Mouse (Mus musculus): ENCODE data around the gene Med16. TPM values are rescaled to one million over a fixed set of nuclear protein-coding genes. Genes with fewer than 3 reads are reported as not detected.
"Not testable (repeated sequence)": the region's sequence is repeated elsewhere in the genome, so short reads cannot be mapped to it uniquely, and the experiment has no call there.

Med16 gene
- polyA plus RNA-seq, 1 experiment from 2014 or later, result 70.0 TPM

DNA sequence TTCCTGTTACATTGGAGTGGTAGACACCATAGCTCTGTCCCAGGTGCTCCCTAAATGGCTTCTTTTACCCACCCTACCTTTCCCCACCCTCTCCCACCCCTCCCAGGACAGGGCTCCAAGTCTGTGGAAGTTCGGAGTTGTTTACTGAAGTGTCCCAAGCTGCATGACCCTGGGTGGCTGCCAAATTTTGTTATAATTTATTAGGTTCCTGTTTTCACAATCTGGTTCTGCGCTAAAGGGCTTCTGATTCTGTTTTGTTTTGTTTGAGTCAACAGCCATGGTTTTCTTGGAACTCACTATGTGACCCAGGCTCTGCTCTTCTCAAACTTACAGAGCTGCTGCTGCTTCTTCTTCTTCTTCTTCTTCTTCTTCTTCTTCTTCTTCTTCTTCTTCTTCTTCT, 19.3 kb downstream of the Med16 start:
- WGBS, result 89% methylated on average over 2 of the region's 2 CpGs
- Histone ChIP-seq H3K9ac (no peak overlapping the region), H3K27ac (no peak overlapping the region), H3K36me3 (peaks cover 7% of the 10 kb centered on the region; the same call in 1 of the 2 replicates), H3K27me3 (0 out of 2 replicates have a peak, but pooled peaks cover 4% of the 10 kb centered on the region), H3K4me1 (no peaks in the 10 kb centered on the region), H3K9me3 (replicated peaks) (no peaks in the 10 kb centered on the region), H3K4me2 (replicated peaks) (no peak overlapping the region), H3K4me3 (no peak overlapping the region)
- ATAC-seq (ENCODE audit: low FRiP score), result no peak

GRCm38 (mm10) chr10:79886611-79887010, 22.1 kb downstream of the Med16 start:
- Histone ChIP-seq H3K9ac (no peak overlapping the region), H3K9me3 (replicated peaks) (no peaks in the 10 kb centered on the region), H3K4me2 (replicated peaks) (no peak overlapping the region), H3K27me3 (peaks cover 30% of the 10 kb centered on the region), H3K36me3 (no peaks in the 10 kb centered on the region), H3K27ac (no peak overlapping the region), H3K4me3 (no peak overlapping the region), H3K4me1 (peaks cover 14% of the 10 kb centered on the region)
- no peak for ATAC-seq (ENCODE audit: low FRiP score)
- WGBS, result 82% methylated on average over 8 of the region's 8 CpGs

DNA sequence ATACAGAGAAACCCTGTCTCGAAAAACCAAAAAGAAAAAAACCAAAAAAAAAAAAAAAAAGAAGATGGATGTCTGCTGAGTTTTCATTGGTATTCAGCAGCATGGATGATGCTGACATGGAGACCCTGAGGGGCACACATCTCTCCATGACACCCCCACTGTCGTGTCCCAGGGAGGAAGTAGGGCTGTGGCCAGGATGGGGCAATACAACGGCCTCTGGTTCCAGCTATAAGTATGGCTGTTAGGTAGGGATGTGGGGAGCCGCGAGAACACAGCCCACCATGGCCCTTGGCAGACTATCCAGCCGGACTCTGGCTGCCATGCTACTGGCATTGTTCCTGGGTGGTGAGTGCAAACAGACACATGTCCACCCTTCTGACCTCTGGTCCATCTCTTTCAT, 22.7 kb downstream of the Med16 start, which contains the start of gene Elane:
Gene Elane (plus strand): TSS at position 194 of the 400 bp plus-strand sequence.
- WGBS, result 79% methylated on average over 6 of the region's 6 CpGs
- ATAC-seq (ENCODE audit: low FRiP score), result no peak
- peaks cover 15% of the 10 kb centered on the region for H3K4me1 ChIP-seq

GRCm38 (mm10) chr10:79884938-79885337, 23.8 kb downstream of the Med16 start:
- Histone ChIP-seq H3K27me3 (peaks cover 46% of the 10 kb centered on the region), H3K4me1 (peaks cover 15% of the 10 kb centered on the region)
- H3K9ac ChIP-seq; ATAC-seq (ENCODE audit: low FRiP score); H3K9me3 ChIP-seq (replicated peaks); H3K36me3 ChIP-seq; H3K4me3 ChIP-seq; H3K4me2 ChIP-seq (replicated peaks); H3K27ac ChIP-seq: not testable (repeated sequence)
- 77% methylated on average over 3 of the region's 3 CpGs for WGBS

More for the DNA sequence above, 22.7 kb downstream of the Med16 start, which contains the start of gene Elane:
- H3K4me2 ChIP-seq (replicated peaks), result no peak within 1 kb of the TSS
- H3K27me3 ChIP-seq, result peaks cover 36% of the 10 kb centered on the region
- H3K9me3 ChIP-seq (replicated peaks), result no peaks in the 10 kb centered on the region
- H3K9ac ChIP-seq, result no peak within 1 kb of the TSS
- H3K27ac ChIP-seq, result no peak within 1 kb of the TSS
- no peaks in the 10 kb centered on the region for H3K36me3 ChIP-seq
- H3K4me3 ChIP-seq, result no peak within 1 kb of the TSS

DNA sequence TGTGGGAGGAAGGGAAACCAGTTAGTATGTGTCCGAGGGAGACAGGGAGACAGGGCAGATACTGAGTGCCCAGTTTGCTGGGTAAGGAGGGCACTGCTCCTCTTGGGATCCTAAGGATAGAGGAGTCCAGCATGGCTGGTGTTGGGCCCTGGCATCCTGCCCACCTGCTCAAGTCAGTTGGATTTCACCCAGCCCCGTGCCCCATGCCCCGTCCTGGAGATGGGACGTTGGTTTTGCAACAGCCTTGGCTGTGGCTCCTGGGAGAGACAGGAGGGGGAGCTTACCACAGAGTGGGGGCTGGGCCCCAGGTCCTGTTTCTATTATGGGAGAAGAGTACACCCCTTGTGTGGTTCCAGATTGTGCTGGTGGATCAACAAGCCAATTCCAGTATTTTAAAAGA, 24.3 kb downstream of the Med16 start:
- no peak overlapping the region for H3K4me2 ChIP-seq (replicated peaks)
- H3K27ac ChIP-seq, result no peak overlapping the region
- H3K4me1 ChIP-seq, result peaks cover 17% of the 10 kb centered on the region
- no peaks in the 10 kb centered on the region for H3K36me3 ChIP-seq
- H3K9ac ChIP-seq, result no peak overlapping the region
- H3K9me3 ChIP-seq (replicated peaks), result no peaks in the 10 kb centered on the region
- WGBS, result 59% methylated on average over 4 of the region's 4 CpGs
- no peak overlapping the region for H3K4me3 ChIP-seq
- H3K27me3 ChIP-seq, result peaks cover 46% of the 10 kb centered on the region
- no peak for ATAC-seq (ENCODE audit: low FRiP score)

GRCm38 (mm10) chr10:79883297-79884084, 25.2 kb downstream of the Med16 start:
- no peaks in the 10 kb centered on the region for H3K9me3 ChIP-seq (replicated peaks)
- no peak overlapping the region for H3K4me2 ChIP-seq (replicated peaks)
- H3K4me3 ChIP-seq, result no peak overlapping the region
- no peak overlapping the region for H3K9ac ChIP-seq
- WGBS, result 15% methylated on average over 22 of the region's 22 CpGs
- H3K27ac ChIP-seq, result no peak overlapping the region
- no peak for ATAC-seq (ENCODE audit: low FRiP score)
- H3K27me3 ChIP-seq, result peaks cover 46% of the 10 kb centered on the region
- H3K4me1 ChIP-seq, result peaks cover 18% of the 10 kb centered on the region
- no peaks in the 10 kb centered on the region for H3K36me3 ChIP-seq

DNA sequence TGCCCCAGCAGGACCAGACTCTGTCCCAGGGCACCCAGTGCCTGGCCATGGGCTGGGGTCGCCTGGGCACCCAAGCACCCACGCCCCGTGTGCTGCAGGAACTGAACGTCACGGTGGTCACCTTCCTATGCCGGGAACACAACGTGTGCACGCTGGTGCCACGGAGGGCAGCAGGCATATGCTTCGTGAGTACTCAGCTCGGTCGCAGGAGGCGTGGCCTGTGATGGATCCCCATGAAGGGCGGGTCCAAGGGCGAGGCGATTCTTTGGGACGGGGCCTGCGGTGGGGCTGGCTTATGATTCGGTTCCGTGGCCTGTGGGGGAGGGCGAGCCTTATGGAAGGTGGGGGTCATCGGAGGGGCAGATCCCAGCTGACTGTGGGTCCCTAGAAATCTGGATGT, 26.7 kb downstream of the Med16 start:
- H3K4me2 ChIP-seq (replicated peaks), result peak overlapping the region; percentile 43
- H3K27me3 ChIP-seq, result peaks cover 43% of the 10 kb centered on the region
- ATAC-seq (ENCODE audit: low FRiP score), result no peak
- peak overlapping the region; percentile 35; the same call in 1 of the 2 replicates for H3K9ac ChIP-seq
- peaks cover 18% of the 10 kb centered on the region for H3K4me1 ChIP-seq
- WGBS, result 9% methylated on average over 22 of the region's 22 CpGs
- no peak overlapping the region for H3K27ac ChIP-seq
- no peaks in the 10 kb centered on the region for H3K36me3 ChIP-seq
- H3K4me3 ChIP-seq, result peak overlapping the region; percentile 10
- no peaks in the 10 kb centered on the region for H3K9me3 ChIP-seq (replicated peaks)

DNA sequence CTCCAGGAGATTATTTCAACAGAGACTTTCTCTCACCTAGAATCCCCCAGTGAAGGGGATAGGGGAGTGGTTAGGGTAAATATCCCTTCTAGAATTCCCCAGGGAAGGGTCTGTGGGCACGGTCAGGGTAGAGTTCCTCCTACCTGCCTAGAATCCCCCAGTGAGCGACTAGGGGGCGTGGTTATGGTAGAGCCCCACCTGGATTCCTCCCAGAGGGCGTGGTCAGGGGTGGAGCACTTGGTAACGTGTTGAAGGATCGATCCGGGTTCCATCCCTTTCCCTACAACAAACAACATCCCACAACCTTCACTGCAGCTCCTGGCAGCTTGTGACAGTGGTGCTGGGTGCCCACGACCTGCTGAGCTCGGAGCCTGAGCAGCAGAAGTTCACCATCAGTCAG, 28.0 kb downstream of the Med16 start:
- 17% methylated on average over 9 of the region's 9 CpGs for WGBS
- no peak for ATAC-seq (ENCODE audit: low FRiP score)
- Histone ChIP-seq H3K4me2 (replicated peaks) (no peak overlapping the region), H3K27ac (no peak overlapping the region), H3K4me1 (peaks cover 18% of the 10 kb centered on the region), H3K4me3 (no peak overlapping the region), H3K9me3 (replicated peaks) (no peaks in the 10 kb centered on the region), H3K9ac (no peak overlapping the region), H3K27me3 (peaks cover 43% of the 10 kb centered on the region), H3K36me3 (no peaks in the 10 kb centered on the region)

DNA sequence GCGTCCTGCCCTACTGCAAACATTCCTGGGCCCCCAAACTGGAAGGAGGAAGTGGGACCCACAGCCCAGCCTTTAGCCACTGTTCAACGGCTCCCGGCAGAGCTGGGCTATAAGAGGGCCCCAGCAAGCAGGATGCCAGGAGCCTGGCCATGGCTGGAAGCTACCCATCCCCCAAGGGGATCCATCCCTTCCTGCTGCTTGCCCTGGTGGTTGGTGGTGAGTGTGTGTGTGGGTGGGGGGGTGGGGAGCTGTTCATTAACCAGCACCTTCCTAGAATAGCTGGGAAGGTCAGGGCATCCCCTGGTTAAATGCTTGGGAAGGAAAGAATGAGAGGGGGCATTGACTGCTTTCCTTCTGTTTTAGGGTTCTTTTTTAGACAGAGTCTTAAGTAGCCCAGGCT, 29.2 kb downstream of the Med16 start:
- H3K9me3 ChIP-seq (replicated peaks), result no peaks in the 10 kb centered on the region
- WGBS, result 29% methylated on average over 3 of the region's 3 CpGs
- H3K36me3 ChIP-seq, result no peaks in the 10 kb centered on the region
- no peak overlapping the region for H3K4me2 ChIP-seq (replicated peaks)
- no peak overlapping the region for H3K4me3 ChIP-seq
- peaks cover 43% of the 10 kb centered on the region for H3K27me3 ChIP-seq
- peaks cover 28% of the 10 kb centered on the region for H3K4me1 ChIP-seq
- ATAC-seq (ENCODE audit: low FRiP score), result no peak
- no peak overlapping the region for H3K27ac ChIP-seq
- no peak overlapping the region for H3K9ac ChIP-seq

DNA sequence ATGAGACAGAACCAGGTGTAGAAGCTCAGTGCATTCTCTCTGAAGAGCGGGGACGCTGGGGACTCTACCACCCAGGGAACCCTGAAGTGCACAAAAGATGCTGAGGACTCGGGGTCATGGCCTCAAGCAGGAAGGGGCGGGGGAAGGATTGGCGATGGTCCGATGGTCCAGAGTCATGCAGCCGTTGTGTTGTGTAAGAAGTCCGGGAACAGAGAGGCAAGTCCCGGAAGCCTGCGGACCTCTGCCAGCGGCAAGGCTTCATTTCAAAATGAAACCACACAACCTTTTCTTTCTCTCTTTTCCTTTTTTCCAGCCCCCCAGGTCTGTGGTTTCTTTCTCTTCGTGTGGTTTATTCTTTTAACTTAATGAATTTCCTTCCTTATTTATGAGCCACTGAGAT, 31.0 kb downstream of the Med16 start:
- WGBS, result 42% methylated on average over 12 of the region's 12 CpGs
- Histone ChIP-seq H3K4me3 (no peak overlapping the region), H3K9ac (no peak overlapping the region), H3K4me2 (replicated peaks) (no peak overlapping the region), H3K27me3 (peaks cover 27% of the 10 kb centered on the region), H3K4me1 (peaks cover 29% of the 10 kb centered on the region), H3K9me3 (replicated peaks) (no peaks in the 10 kb centered on the region), H3K27ac (no peak overlapping the region), H3K36me3 (no peaks in the 10 kb centered on the region)
- ATAC-seq (ENCODE audit: low FRiP score), result no peak

GRCm38 (mm10) chr10:79877174-79877573, 31.5 kb downstream of the Med16 start:
- Histone ChIP-seq H3K4me1 (peaks cover 31% of the 10 kb centered on the region), H3K27ac (no peak overlapping the region), H3K9ac (no peak overlapping the region), H3K4me2 (replicated peaks) (no peak overlapping the region), H3K36me3 (no peaks in the 10 kb centered on the region), H3K4me3 (no peak overlapping the region), H3K27me3 (peaks cover 22% of the 10 kb centered on the region), H3K9me3 (replicated peaks) (no peaks in the 10 kb centered on the region)
- WGBS, result 33% methylated on average over 1 of the region's 1 CpGs
- ATAC-seq (ENCODE audit: low FRiP score), result no peak

DNA sequence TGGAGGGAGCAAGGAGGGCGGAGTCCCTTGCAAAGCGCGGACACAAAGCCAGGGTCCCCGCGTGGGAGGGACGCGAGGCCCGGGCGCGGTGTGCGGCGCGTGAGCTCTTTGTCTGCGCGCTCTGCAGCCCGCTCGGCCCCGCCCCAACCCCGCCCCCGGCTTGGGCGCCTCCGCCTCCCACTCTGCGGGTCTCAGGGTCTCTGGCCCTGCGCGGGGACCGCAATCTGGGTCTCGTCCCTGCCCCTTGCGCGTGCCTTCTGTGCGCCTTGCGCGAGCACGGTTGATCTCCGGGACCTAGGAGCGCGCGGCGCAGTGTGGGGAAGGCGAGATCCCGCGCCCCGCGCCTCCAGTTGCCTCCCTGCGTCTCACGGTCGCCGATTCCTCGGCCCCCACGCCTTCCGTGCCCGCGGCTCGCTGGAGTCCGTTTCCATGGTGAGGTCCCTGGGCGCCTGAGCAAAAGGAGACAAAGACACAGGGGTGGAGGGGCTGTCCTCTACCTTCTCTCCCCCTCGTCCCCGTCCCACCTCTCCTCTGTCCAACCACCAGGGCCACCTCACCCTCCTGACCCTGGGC, 34.3 kb downstream of the Med16 start, which contains the start of the genes Prtn3 and Plppr3:
Gene Prtn3 (plus strand): TSS at position 187 of the 573 bp plus-strand sequence.
Gene Plppr3 (minus strand): TSS at position 345 of the 573 bp plus-strand sequence.
- peak; percentile 93 for ATAC-seq (ENCODE audit: low FRiP score)
- Histone ChIP-seq H3K4me3 (peak within 1 kb of the TSS; percentile 60), H3K4me2 (replicated peaks) (peak within 1 kb of the TSS; percentile 81), H3K9ac (peak within 1 kb of the TSS; percentile 94), H3K27me3 (no peaks in the 10 kb centered on the region), H3K4me1 (peaks cover 44% of the 10 kb centered on the region), H3K36me3 (peaks cover 23% of the 10 kb centered on the region), H3K9me3 (replicated peaks) (no peaks in the 10 kb centered on the region), H3K27ac (peak within 1 kb of the TSS; percentile 96)
- WGBS, result under 1% methylated on average over 56 of the region's 57 CpGs
